Mouse (Mus musculus) neural tube, embryonic 15.5 days (tissue): ENCODE data around the gene Izumo1r. TPM values are rescaled to one million over a fixed set of nuclear protein-coding genes. Genes with fewer than 3 reads are reported as not detected.
"Not testable (repeated sequence)": the region's sequence is repeated elsewhere in the genome, so short reads cannot be mapped to it uniquely, and the experiment has no call there.

ENCODE experiments used
- ATAC-seq: fragments of 200-750 bp; cut with Nextera tagmentation; 2 replicates; pipeline ENCODE4 v1.8.0; 2017; ENCODE audit warnings: mild to moderate bottlenecking, moderate TSS enrichment, moderate library complexity; ENCODE audit not compliant: low FRiP score
- H3K27ac ChIP-seq: fragments of 300-500 bp; sonication (generic); replicated peaks from 2 replicates; pipeline ENCODE4 v1.5.1; 2015; ENCODE audit warnings: mild to moderate bottlenecking, inconsistent platforms
- H3K27me3 ChIP-seq: fragments of 300-500 bp; sonication (generic); replicated peaks from 2 replicates; pipeline ENCODE4 v1.6.1; 2015; ENCODE audit warnings: inconsistent platforms
- H3K36me3 ChIP-seq: fragments of 300-500 bp; sonication (generic); 2 replicates; pipeline ENCODE4 v1.6.1; 2015; ENCODE audit warnings: inconsistent platforms
- H3K4me1 ChIP-seq: fragments of 300-500 bp; sonication (generic); 2 replicates; pipeline ENCODE4 v1.6.1; 2015; ENCODE audit warnings: inconsistent platforms
- H3K4me2 ChIP-seq: fragments of 300-500 bp; sonication (generic); 2 replicates; pipeline ENCODE4 v1.6.1; 2015; ENCODE audit warnings: inconsistent platforms, mild to moderate bottlenecking, moderate library complexity
- H3K4me3 ChIP-seq: fragments of 300-500 bp; sonication (generic); replicated peaks from 2 replicates; pipeline ENCODE4 v1.5.1; 2015; ENCODE audit warnings: mild to moderate bottlenecking, inconsistent platforms
- H3K9ac ChIP-seq: fragments of 300-500 bp; sonication (generic); replicated peaks from 2 replicates; pipeline ENCODE4 v1.6.1; 2015; ENCODE audit warnings: mild to moderate bottlenecking, inconsistent platforms
- H3K9me3 ChIP-seq: fragments of 300-500 bp; sonication (generic); replicated peaks from 2 replicates; pipeline ENCODE4 v1.6.1; 2016; ENCODE audit warnings: inconsistent platforms
- WGBS: fragments of 180-500 bp; shearing (Covaris S2); methylation state at CpG from one replicate; pipeline ENCODE4 v1.1.7; 2015; ENCODE audit warnings: mixed read lengths; 5-methylcytosine and 5-hydroxymethylcytosine counted together
- polyA plus RNA-seq: library from polyadenylated mRNA; unstranded; fragments of >200 nt; fragmentation: Nextera tagmentation; extraction: Ambion mirVana; gene quantifications from 2 replicates; pipeline ENCODE4 v1.2.1, GENCODE M21; 2015

The Izumo1r gene
- polyA plus RNA-seq, 1 experiment from 2014 or later = not detected

GRCm38 (mm10) chr9:14885151-14885550, 18.6 kb downstream of the Izumo1r start:
- H3K36me3 ChIP-seq = no peaks in the 10 kb centered on the region
- no peaks in the 10 kb centered on the region for H3K27me3 ChIP-seq
- no peak for ATAC-seq
- no peaks in the 10 kb centered on the region for H3K4me1 ChIP-seq
- no peaks in the 10 kb centered on the region for H3K9me3 ChIP-seq
- no peak overlapping the region for H3K4me2 ChIP-seq
- no peak overlapping the region for H3K27ac ChIP-seq
- no peak overlapping the region for H3K4me3 ChIP-seq
- no peak overlapping the region for H3K9ac ChIP-seq

DNA sequence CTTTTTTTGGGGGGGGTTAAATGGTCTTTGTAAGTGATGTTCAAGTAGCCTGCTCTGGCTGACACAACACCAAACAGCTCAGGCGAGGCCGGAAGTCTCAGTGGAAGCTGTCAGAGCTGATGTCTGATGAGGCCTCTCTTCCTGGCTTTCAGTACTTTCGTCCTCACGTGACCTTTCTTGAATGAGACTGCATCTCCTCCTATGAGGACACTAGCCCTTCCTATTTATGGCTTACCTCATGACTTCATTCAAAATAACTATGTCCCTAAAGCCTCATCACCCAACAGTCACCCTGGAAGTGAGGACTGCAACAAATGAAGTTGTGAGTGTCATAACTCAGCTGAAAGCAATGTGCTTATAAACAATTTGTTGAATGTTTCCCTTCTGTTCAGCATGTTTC, 19.1 kb downstream of the Izumo1r start:
- Histone ChIP-seq H3K9ac (no peak overlapping the region), H3K4me2 (no peak overlapping the region), H3K36me3 (no peaks in the 10 kb centered on the region), H3K9me3 (no peaks in the 10 kb centered on the region), H3K4me3 (no peak overlapping the region), H3K27me3 (no peaks in the 10 kb centered on the region), H3K4me1 (no peaks in the 10 kb centered on the region), H3K27ac (no peak overlapping the region)
- WGBS = 75% methylated on average over 4 of the region's 4 CpGs
- ATAC-seq = no peak

DNA sequence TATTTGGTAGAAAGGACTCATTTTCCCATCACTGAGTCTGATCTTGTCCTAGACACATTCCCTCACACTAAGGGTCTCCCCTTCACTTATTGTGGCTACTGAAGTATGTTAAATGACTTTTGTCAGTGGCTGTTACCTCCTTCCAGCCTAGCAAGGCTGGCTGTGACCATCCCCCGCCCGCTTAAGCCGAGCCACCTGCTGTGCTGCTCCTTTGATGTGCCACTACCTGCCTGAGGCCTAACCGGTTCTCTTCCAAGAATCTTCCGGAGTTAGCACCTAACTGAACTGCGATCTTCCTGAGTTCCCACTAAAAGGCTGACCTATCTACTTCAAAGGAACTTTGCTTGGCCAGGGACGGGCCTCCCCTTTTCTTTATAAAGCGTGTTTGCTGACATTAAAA, 27.2 kb downstream of the Izumo1r start:
- H3K27me3 ChIP-seq, ATAC-seq, H3K9ac ChIP-seq, H3K27ac ChIP-seq, H3K4me3 ChIP-seq, H3K4me2 ChIP-seq, H3K36me3 ChIP-seq, H3K9me3 ChIP-seq: not testable (repeated sequence)
- WGBS = 30% methylated on average over 8 of the region's 8 CpGs
- peaks cover 13% of the 10 kb centered on the region for H3K4me1 ChIP-seq

- H3K27ac ChIP-seq = no peak overlapping the region
- no peaks in the 10 kb centered on the region for H3K27me3 ChIP-seq
- no peak overlapping the region for H3K9ac ChIP-seq
- H3K36me3 ChIP-seq = no peaks in the 10 kb centered on the region
- peaks cover 13% of the 10 kb centered on the region for H3K4me1 ChIP-seq
- no peak for ATAC-seq
- H3K4me2 ChIP-seq = no peak overlapping the region
- no peaks in the 10 kb centered on the region for H3K9me3 ChIP-seq
- WGBS = 82% methylated on average over 5 of the region's 5 CpGs
- no peak overlapping the region for H3K4me3 ChIP-seq
Observed at GRCm38 (mm10) chr9:14875743-14876507, 27.8 kb downstream of the Izumo1r start.

- no peak overlapping the region for H3K9ac ChIP-seq
- H3K4me3 ChIP-seq = no peak overlapping the region
- peak; percentile 83 for ATAC-seq
- H3K4me1 ChIP-seq = peaks cover 13% of the 10 kb centered on the region
- H3K4me2 ChIP-seq = peak overlapping the region; percentile 23
- WGBS = 19% methylated on average over 17 of the region's 17 CpGs
- no peak overlapping the region for H3K27ac ChIP-seq
- H3K9me3 ChIP-seq = no peaks in the 10 kb centered on the region
- H3K36me3 ChIP-seq = no peaks in the 10 kb centered on the region
- no peaks in the 10 kb centered on the region for H3K27me3 ChIP-seq
Observed at GRCm38 (mm10) chr9:14872181-14872930, 31.4 kb downstream of the Izumo1r start.

- Histone ChIP-seq H3K4me2 (no peak overlapping the region), H3K4me3 (no peak overlapping the region), H3K9ac (no peak overlapping the region), H3K36me3 (no peaks in the 10 kb centered on the region), H3K27ac (no peak overlapping the region), H3K27me3 (no peaks in the 10 kb centered on the region), H3K9me3 (no peaks in the 10 kb centered on the region), H3K4me1 (peaks cover 13% of the 10 kb centered on the region)
- no peak for ATAC-seq
- 60% methylated on average over 3 of the region's 3 CpGs for WGBS
Observed at GRCm38 (mm10) chr9:14871536-14871935, 32.2 kb downstream of the Izumo1r start.

DNA sequence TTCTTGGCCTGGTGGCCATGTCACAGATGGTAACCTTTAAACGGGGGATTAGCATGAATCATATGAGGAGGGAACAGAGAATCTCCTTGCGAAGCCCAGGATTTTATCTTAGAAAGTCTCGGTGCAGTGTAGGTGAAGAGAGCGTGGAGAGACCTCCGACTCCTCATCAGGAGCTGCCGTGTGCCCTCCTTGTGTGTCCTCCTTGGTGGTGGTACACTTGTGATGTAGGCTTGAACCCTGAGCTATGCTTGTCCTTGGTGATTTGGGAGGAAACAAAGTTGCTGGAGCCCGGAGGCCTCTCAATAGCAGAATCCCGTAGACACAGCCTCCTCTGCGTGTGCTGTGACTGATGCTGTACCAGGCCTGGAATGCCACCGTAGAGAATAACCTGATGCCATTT, 32.9 kb downstream of the Izumo1r start:
- peaks cover 13% of the 10 kb centered on the region for H3K4me1 ChIP-seq
- no peaks in the 10 kb centered on the region for H3K36me3 ChIP-seq
- H3K4me2 ChIP-seq = no peak overlapping the region
- H3K27ac ChIP-seq = no peak overlapping the region
- no peaks in the 10 kb centered on the region for H3K27me3 ChIP-seq
- no peak overlapping the region for H3K4me3 ChIP-seq
- WGBS = 91% methylated on average over 10 of the region's 10 CpGs
- no peak for ATAC-seq
- H3K9me3 ChIP-seq = no peaks in the 10 kb centered on the region
- H3K9ac ChIP-seq = no peak overlapping the region

- Histone ChIP-seq H3K27ac (no peak overlapping the region), H3K9ac (no peak overlapping the region), H3K27me3 (no peaks in the 10 kb centered on the region), H3K4me2 (no peak overlapping the region), H3K9me3 (no peaks in the 10 kb centered on the region), H3K4me3 (no peak overlapping the region), H3K36me3 (no peaks in the 10 kb centered on the region), H3K4me1 (peaks cover 13% of the 10 kb centered on the region)
- ATAC-seq = no peak
- 95% methylated on average over 2 of the region's 2 CpGs for WGBS
Observed at GRCm38 (mm10) chr9:14870377-14870776, 33.4 kb downstream of the Izumo1r start.

- Histone ChIP-seq H3K4me2 (no peak overlapping the region), H3K36me3 (no peaks in the 10 kb centered on the region), H3K4me3 (no peak overlapping the region), H3K27ac (no peak overlapping the region), H3K9ac (no peak overlapping the region), H3K4me1 (peaks cover 13% of the 10 kb centered on the region), H3K9me3 (no peaks in the 10 kb centered on the region), H3K27me3 (no peaks in the 10 kb centered on the region)
- WGBS = 97% methylated on average over 8 of the region's 8 CpGs
- no peak for ATAC-seq
Observed at GRCm38 (mm10) chr9:14868326-14868725, 35.4 kb downstream of the Izumo1r start.

DNA sequence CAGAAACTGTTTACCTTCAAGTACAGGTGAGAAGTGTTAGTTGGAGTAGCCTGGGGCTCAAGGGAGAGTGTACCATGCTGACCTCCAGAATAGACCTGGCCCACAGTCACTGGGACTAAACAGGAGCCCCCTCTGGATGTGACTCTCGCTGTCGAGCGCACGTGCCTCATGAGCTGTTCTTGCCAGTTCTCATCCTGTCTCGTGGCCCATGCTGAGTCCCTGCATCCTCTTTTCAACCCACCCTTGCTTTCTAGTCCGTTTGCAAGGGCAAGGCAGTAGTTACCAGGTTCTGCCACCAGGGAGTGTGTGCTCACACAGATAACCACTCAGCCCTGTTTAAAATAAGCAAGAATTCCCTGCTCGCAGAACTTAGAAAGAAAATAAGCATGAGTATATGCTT, 36.8 kb downstream of the Izumo1r start:
- Histone ChIP-seq H3K9ac (no peak overlapping the region), H3K9me3 (no peaks in the 10 kb centered on the region), H3K27ac (no peak overlapping the region), H3K4me1 (peaks cover 2% of the 10 kb centered on the region; the same call in 1 of the 2 replicates), H3K27me3 (peaks cover 2% of the 10 kb centered on the region; the same call in 1 of the 2 replicates), H3K4me2 (no peak overlapping the region), H3K36me3 (no peaks in the 10 kb centered on the region), H3K4me3 (no peak overlapping the region)
- WGBS = 42% methylated on average over 7 of the region's 7 CpGs
- peak; percentile 64; the same call in 1 of the 2 replicates for ATAC-seq

DNA sequence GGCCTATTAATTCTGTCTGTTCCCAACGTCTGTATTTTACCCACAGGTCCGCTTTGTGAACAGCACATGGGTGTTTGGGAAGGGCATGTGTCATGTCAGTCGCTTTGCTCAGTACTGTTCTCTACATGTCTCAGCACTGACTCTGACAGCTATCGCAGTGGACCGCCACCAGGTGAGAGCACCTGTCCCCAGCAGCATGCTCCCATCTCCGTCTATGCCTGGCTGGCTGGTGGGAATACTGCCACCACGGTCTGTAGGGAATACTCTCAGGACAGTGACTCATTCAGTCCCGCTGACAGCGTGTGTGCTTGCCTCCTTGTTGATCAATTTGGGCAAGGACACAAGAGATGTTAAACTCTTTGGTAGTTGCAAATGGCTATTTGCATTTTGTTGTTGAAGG, 39.0 kb downstream of the Izumo1r start:
- no peaks in the 10 kb centered on the region for H3K36me3 ChIP-seq
- no peak for ATAC-seq
- 82% methylated on average over 9 of the region's 9 CpGs for WGBS
- no peak overlapping the region for H3K4me3 ChIP-seq
- H3K9me3 ChIP-seq = no peaks in the 10 kb centered on the region
- H3K9ac ChIP-seq = no peak overlapping the region
- peaks cover 10% of the 10 kb centered on the region for H3K4me1 ChIP-seq
- H3K4me2 ChIP-seq = no peak overlapping the region
- H3K27ac ChIP-seq = no peak overlapping the region
- H3K27me3 ChIP-seq = peaks cover 16% of the 10 kb centered on the region

- H3K4me3 ChIP-seq = no peak overlapping the region
- no peak overlapping the region for H3K9ac ChIP-seq
- WGBS = 94% methylated on average over 3 of the region's 3 CpGs
- H3K4me2 ChIP-seq = no peak overlapping the region
- no peak for ATAC-seq
- peaks cover 12% of the 10 kb centered on the region for H3K4me1 ChIP-seq
- no peaks in the 10 kb centered on the region for H3K36me3 ChIP-seq
- no peak overlapping the region for H3K27ac ChIP-seq
- no peaks in the 10 kb centered on the region for H3K9me3 ChIP-seq
- H3K27me3 ChIP-seq = peaks cover 31% of the 10 kb centered on the region
Observed at GRCm38 (mm10) chr9:14863126-14863525, 40.6 kb downstream of the Izumo1r start.
